Mouse (Mus musculus) c-Kit-positive CD71-positive TER-119-positive erythroid progenitor cells, embryonic 14.5 days (primary cell): ENCODE data around the gene Znrd1as.

Experiments
- DNase-seq: peaks from one replicate; pipeline ENCODE4 v3.0.0-alpha.2; 2013; ENCODE audit warnings: low spot score

The Znrd1as gene

DNA sequence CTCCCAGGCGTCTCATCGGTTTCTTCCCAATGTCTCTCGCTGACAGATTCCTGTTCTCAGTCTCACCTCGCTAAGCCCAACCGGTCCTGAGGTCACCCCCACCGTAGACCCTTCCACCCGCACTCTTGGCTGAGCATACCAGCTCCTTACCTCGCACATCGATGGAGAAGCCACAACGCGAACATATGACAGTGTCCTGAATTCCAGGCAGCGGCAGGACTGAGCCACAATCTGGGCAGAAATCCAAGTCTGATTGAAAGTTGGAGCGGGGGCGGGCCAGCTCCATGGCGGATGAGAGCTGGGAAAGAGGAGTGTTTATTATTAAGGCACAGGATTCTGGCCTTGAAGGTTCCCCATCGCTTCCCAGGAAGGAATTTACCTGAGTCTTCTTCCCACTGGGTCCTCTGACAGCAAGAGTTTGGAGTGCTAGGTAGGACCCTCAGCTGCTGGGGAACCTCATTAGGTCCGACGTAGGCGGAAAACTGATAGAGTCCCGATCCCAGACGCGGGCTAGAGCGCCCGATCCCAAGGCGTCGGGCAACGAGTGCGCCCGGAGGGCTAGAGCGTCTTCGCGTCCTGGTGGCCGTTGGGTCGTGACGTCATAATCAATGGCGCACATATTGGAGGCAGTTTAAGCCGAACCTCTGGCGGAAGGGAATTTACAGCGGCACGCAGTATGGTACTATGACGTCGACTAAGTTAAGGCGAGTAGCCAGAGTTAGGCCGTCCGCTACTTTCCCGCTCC, at the start of gene Znrd1as, which contains the start of gene Znrd1:
Gene Znrd1as, plus strand, starts transcription at position 594 of the 745 bp plus-strand sequence.
Gene Znrd1, minus strand, starts transcription at position 561 of the 745 bp plus-strand sequence.
- peak; percentile 94 for DNase-seq

DNA sequence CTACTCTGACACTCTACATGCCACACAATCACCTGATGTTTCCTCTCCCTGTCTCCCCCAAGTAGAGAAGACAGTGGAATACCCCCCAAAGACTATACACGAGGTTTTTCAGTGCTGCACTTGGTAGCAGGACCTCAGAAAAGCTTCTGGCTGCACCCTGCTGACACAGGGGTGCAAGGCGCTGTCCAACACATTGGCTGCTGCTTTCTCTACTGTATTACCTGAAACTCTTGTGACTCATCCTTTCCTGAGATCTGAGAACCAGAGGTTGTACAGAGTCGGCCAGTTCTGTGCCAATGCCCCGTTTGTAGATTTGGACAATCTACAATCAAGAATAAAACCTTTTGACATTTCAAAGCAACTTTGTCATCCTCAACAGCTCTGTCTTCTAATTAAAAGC, 48.6 kb upstream of the Znrd1as start:
- no peak for DNase-seq

DNA sequence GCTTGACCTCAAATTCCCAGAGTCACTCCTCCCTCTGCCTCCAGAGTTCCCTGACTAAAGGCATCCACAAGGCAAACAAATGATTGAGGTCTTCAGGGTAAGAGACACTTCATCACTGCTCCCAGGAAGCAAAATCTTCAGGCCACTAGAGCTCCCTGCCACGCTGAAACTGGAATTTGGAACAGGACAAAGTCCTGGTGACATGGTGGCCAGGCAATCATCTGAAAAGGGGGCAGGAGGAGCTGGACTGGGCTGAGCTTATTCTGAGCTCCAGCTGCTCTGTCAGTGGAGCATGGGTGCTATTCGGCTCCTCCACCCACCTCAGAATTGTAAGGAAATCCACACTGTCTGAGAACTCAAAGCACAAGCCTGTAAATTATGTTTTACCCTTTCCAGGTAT, 46.4 kb upstream of the Znrd1as start:
- no peak for DNase-seq

DNA sequence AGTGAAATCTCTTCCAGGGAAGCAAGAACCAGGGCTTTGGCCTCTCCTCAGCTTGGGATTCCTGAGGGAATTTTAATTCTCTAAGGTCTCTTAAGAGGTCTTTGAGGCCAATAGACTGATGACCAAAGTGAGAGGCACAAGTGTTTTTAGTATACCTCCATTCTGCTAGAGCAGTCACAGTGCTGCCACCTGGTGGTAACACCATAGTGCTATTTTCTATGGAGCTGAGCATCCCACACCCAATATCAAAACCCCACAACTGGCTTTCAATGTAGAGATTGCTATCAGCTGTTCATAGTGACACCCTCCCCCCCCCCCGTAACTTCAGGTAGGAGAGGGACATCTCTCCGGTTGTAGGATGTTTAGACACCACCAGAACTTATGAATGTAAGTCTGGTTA, 44.3 kb upstream of the Znrd1as start:
- peak; percentile 70 for DNase-seq

DNA sequence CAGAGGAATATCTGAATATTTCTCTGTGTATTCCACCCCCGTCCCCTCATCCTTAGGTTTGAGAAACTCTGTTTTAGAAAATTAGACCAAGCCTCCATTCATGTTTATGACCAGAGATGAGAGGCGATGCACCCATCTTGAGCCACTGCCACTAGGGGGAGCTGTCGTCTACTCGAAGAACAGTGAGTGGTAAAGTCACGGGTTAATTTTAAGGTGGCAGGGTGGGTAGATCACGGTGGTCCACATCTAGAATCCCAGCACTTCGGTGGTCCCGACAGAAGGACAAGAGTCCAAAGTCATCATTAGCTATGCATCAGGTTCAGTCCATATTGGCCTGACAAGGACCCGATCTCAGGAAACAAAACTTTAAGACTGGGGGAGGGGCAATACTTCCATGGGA, 43.3 kb upstream of the Znrd1as start:
- DNase-seq = peak; percentile 45

DNA sequence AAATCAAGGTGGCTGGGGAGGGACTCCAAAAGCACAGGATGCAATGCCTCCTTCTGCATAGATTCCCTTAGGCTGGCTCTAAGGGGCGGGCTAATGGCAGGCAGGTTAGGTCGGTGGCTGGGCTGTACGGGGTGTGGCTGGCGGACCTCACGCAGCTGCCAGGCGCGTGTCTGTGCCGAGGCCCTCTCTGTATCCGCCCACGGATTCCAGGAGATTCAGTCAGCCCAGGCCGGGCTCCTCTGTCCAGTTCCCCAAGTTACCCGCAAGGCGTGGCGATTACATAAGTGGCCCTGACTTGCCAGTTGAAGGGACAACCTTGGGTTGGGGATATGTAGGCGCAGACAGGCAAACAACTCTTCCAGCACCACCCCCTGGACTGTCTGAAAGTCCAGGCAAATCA, 38.2 kb upstream of the Znrd1as start:
- DNase-seq = no peak

DNA sequence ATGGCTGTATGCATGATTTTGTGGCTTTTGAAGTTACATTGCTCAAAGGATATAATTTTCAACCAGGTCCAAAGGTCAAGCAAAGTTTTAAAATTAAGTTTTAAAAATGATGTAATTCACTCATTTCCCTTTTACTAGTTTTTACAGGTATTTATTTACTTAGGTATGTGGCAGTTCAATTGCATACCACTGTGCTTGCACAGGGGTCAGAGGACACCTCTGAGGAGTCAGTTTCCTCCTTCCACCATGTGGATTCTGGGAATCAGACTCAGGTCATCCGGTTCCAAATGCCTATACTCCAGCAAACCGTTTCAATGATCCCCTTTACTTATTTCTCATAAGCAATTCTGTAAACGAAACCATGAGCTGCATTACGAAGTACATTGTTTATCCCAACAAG, 35.7 kb upstream of the Znrd1as start:
- DNase-seq = no peak

DNA sequence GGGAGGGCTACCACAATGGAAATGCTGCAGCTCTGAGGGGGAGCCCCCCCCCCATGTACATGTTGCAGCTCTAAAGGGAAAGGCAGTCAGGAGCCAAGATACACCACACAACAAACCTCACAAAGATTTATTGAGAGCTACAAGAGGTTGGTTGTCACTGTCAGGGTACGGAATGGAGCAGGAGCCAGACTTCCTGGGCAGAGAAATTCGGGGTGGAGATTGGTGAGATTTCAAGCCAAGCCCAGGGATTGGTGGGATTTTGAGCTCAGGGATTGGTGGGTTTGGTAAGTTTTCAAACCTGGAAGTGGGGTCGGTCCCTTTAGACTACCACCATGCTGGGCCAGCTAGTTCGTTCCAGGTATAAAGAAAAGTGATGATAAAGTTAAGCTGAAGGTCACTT, 34.9 kb upstream of the Znrd1as start:
- DNase-seq = no peak

DNA sequence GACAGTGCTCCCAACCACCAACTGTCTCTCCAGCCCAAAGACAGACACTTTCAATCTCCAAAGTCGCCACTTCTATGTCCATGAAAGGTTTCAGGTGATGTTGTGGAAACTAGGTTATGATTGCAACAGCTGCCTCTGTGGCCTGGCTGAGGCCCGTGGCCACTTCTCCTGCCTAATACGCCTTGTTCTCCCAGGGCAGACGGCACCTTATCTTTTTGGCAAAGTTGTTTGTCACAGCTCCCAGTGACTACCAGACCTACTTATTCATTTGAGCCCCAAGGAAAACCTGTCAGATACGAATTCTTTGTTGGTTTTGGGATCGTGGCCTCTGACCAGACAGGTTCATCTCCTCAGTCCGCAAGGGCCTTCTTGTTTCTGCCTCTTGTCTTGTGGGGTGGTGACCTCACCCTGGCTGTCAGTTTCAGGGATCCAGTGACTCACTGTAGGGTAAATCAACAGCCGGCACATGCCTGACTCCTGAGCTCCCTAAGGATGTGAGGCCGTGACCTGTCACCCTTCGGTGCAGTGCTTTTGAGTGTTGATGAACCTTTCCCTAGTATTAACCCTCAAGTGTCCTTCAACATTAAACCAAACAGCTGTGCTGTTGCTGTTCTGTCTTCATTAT, 30.8 kb upstream of the Znrd1as start:
- DNase-seq = no peak

DNA sequence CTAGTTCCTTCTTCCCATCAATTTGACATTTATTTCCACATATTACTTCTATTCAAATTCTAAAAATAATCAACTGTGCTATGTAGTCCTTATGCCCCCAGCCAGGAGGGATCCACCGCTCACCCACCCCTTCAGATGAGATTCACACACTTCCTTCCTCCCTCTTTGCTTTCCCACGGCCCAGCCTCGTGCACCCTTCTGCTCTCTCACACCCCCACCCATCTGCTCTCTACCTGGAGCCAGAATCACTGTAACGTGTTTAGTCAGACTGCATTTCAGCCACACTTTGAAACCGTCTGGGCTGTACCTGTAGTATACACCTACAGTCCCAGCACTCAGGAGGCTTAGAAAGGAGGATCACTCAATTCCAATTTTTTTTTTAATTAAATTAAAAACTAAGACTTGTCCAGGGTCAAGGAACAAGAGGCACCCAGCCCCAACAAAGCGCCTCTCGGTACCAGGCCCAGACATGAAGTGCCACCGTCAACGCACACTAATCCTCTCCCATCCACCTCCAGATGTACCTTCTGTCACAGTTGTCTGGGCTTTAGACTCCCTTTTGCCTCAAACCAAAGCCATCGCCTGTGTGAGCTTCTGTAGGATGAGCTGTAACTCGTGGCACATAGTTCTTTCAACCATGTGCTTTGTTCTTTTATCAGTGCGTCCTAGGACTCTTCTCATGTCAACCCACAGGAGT, 29.0 kb upstream of the Znrd1as start:
- no peak for DNase-seq

DNA sequence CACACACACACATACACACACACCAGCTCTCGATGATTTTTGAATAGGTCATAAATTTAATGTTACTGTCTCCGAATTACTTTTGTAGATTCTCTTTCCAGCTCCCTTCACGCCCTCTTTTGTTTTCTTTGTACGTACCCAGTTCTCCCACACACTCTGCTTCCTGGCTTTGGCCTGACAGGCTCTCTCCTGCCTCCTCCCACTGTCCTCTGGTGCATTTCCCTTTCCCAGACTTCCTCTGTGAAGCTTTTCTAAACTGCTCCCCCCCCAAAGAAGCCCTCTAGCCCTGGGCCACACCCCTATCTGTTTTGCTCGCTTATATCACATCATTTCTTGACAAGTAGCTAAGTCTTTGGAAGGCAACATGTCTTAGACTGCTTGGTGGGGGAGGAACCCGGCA, 28.2 kb upstream of the Znrd1as start:
- no peak for DNase-seq

DNA sequence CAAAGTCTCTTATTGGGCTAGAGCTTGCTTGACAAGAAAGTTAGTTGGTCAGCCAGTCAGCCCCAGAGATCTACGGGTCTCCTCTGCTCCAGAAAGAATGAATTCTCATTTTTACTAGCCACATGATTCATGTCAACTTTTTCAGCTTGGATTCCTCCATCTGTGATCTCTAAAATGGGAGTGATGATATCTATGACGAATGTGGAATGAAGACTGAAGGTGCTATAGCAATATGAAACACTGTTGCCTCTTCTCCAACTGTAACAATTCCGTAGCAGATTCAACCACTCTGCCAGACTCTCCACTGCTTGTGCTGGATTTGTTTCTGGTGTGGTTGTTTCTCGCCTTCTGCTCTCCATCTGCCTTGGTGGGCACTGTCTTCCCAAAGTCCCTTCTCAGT, 27.3 kb upstream of the Znrd1as start:
- no peak for DNase-seq

DNA sequence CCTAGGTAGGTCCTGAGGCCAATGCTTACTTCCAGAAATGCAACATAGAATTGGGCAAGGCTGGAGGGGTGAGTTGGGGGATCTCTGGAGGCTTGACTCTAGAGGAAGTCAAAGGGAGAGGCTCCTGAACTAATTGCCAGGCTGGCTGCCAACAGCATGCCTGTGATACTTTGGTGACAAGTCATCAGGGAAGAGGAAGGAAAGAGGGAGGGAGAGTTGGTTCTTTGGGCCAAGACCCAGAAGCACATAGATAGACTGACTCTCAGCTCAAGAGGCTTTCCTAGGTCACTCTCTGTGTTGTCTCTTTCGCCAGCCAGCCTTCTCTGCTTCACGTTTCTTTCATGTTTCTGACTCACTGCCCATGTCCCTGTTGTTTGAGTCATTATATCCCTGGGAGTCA, 26.6 kb upstream of the Znrd1as start:
- no peak for DNase-seq

DNA sequence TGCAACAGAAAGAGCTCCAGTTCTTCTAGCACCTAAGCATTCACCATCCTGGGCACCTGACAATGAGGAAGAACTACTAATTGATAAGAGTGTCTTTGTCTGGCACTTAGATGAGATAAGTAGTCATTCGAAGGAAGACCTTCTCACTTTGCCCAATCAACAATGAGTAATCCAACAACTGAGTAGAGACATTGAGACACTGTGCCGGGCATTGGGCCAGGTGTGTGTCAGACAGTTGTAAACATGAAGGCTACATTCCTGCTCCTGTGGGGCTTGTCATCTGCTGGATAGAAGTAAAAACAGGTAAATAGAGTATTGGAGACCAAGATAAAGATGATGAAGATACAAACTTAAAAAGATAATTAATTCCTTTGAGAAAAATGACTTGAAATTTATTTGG, 20.3 kb upstream of the Znrd1as start:
- no peak for DNase-seq

DNA sequence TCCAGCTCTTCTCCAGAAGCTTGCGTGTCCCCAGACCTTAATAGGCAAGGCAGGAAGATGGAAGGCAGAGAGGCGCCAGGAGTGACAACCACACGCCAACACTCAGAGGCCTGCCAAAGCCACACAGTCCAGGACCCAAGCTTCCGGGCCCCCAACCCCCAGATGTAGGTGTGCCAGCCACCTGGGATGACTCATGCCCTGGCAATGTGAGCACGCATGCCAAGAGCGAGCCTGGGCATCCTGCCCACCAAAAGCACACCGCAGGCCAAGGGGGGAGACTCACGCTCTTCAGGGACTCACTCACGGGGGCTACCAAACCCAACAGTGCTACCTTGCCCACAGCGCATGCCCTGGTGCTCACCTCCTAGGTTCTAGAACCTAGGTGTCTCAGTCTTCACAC, 16.0 kb upstream of the Znrd1as start:
- no peak for DNase-seq

DNA sequence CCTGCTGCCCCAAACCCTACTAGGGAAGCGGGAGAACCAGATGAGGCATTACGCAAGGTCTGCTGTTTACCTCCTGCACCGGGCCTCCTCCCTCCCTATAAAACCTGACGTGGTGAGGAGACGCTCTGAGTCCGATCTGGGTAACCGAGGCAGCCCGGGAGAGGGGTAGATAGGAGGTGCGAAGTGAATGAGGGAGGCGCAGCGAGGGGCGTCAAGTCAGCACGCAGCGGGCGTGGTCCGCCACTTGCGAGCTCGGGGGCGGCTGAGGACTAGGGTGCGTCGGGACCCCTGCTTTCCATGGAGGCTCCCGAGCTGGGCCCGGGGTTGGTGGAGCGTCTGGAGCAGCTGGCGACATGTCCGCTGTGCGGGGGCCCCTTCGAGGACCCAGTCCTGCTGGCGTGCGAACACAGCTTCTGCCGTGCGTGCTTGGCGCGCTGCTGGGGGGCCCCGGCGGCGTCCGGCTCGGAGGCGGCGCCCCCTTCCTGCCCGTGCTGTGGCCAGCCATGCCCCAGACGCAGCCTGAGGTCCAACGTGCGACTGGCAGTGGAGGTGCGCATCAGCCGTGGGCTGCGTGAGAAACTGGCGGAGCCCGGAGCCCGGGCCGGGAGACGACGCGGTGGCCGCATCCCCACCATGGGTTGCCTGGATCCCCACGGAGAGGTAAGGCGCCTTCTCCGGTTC, 15.5 kb upstream of the Znrd1as start, which contains the start of gene Rnf39:
Gene Rnf39, plus strand, starts transcription at position 128 of the 681 bp plus-strand sequence.
- no peak for DNase-seq

DNA sequence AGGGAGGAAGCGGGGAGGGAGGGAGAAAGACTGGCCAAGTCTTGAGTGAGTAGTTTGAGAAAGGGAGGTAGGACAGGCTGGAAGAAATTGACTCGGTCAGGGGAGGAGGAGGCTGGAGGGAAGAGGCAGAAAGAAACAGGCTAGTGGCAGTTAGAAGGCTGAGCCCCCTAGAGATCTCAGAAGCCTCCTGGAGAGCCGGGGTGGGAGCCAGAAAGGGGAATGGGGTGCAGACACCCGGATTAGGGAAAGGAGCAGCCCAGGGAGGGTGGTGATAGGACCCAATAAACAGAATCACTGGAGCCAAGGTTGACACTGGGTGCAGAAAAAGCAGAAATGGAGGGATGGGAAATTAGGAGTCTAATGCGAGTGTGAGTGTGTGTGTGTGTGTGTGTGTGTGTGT, 14.7 kb upstream of the Znrd1as start:
- DNase-seq = no peak

DNA sequence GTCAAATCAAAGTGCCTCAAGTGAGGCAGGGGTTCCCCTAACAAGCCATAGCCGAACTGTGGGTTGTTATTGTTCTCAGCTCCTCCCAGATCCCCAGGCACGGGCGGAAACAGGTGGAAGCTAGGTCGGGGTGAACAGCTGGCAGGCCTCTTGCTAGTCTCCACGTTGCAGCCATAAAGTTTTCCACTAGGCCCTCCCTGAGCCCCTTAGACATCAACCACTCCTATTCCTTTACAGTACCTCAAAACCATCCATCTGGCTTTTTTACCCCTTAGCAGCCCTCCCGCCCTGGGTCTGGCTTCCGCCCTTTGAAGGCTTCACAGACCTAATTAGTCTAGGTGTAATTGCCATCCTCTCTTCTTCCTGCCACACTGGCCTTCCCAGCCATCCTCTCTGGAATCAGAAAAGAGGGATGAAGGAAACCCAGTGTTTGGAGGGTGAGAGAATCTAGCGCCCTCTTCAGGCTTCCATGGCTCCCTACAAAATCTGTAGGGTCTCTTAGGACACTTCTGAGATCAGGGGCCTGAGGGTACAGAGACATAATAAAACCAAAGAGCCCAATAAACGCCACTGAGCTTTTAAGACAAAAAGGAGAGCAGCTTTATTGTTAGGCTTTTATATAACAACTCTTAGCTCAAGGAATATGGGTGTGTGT, 14.1 kb upstream of the Znrd1as start:
- no peak for DNase-seq

DNA sequence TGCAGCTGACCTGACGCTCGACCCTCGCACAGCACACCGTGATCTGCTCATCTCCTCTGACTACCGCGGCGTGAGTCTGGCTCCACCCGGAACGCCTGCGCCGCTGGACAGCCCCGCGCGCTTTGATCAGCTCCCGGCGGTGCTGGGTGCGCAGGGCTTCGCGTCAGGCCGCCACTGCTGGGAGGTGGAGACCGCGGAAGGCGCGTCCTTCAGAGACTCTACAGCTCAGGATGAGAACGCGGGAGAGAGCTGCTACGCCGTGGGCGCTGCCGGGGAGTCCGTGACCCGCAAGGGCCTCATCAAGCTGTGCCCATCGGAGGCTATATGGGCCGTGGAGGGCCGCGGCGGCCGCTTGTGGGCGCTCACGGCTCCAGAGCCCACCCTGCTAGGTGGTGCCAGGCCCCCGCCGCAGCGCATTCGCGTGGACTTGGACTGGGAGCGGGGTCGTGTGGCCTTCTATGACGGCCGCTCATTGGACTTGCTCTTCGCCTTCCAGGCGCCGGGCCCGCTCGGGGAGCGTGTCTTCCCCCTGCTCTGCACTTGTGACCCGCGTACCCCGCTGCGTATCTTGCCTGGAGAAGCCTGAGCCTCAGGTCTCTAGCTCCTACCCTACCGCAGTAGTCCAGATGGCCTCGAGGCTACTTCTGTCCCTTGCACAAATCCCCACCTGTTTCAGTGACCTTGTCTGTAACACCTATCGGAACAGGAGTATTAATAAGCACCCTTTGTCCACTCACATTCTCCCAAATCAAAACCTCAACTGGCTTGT, 11.2 kb upstream of the Znrd1as start:
- no peak for DNase-seq

DNA sequence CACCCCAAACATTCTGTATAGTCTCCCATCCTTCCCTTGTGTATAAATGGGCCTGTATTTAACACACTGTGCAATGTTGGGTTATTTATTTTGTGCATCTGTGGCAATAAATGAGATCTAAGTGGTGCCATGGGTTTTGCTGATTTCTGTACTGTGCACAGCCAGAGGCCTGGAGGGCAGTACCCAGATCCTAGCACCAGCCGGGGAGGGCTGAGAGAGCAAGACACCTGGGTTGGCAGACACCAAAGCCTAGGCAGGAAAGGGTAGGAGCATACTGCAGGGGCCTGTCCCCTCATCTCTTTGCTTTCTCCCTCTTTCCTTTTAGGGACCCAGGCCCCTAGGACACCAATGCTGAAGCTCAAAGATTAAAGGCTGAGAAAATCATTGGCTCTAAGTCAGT, 10.1 kb upstream of the Znrd1as start:
- no peak for DNase-seq

DNA sequence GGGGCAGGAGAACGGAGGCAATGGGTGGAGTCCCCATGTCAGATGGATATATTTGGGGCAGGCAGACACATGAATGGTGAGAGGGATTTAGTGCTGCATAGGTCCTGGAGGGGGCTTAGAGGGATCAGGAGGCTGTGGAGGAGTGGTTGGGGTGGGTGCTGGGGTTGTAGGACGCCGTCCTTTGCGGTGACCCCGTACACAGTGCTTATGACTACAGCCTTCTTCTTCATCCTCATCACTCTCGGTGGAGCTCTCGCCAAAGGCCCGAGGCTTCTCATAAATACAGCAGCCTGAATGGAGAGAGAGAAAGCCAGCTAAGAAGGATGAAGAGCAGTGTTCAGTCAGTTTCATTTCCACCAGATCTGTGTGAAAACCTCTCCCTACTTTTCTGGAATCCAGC, 9.1 kb upstream of the Znrd1as start:
- no peak for DNase-seq
